Mouse (Mus musculus): ENCODE measurements at regions not wholly inside any gene's neighbourhood (a gene's known extent, or its start where the extent isn't known, plus 50 kb on each side); places are given as distances from the start of the nearest gene placed in this dataset.

GRCm38 (mm10) chr12:96748868-96749615 is 1057.0 kb downstream of the Flrt2 start:
- no peak overlapping the region for H3K4me3 ChIP-seq (ENCODE audit: low read depth, low read length)
- H3K4me1 ChIP-seq (ENCODE audit: control insufficient read depth, insufficient read depth, low read length) = no peaks in the 10 kb centered on the region
- H3K27ac ChIP-seq (replicated peaks; ENCODE audit: low read depth, low read length) = no peak overlapping the region
- H3K9ac ChIP-seq (replicated peaks; ENCODE audit: low read length) = no peak overlapping the region
- no peaks in the 10 kb centered on the region for H3K36me3 ChIP-seq (replicated peaks; ENCODE audit: control insufficient read depth, insufficient read depth, low read depth, low read length)
- ATAC-seq (replicated peaks; ENCODE audit: insufficient number of reproducible peaks, low FRiP score, low TSS enrichment, low read depth) (no peak), DNase-seq (ENCODE audit: low spot score) (no peak)
- no peak overlapping the region for H3K4me2 ChIP-seq (ENCODE audit: low read depth, low read length)
- no peaks in the 10 kb centered on the region for H3K27me3 ChIP-seq (ENCODE audit: control insufficient read depth, insufficient read depth, low read length)
- H3K9me3 ChIP-seq (replicated peaks; ENCODE audit: control insufficient read depth, low read length) = no peaks in the 10 kb centered on the region
- 81% methylated on average over 5 of the region's 5 CpGs for WGBS

DNA sequence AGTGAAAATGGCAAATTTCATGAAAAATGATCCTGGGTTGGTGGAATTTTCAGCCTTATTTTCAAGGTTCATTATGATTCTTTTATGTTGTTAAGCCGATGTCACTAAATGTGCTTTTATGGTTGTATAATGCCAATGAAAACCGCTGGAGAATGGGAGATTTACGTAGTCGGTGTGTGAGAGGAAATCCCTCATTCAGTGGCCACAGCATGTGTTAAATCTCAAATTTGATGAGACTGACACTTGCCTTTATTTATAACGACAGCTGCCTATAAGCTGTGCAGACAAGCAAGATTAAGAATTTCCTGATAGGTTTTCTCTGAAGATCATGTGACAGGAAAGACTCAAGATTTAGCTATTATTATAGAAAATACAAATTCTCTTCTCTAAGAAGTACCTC is 1062.7 kb downstream of the Flrt2 start:
- no peak overlapping the region for H3K4me2 ChIP-seq (ENCODE audit: low read depth, low read length)
- no peaks in the 10 kb centered on the region for H3K4me1 ChIP-seq (ENCODE audit: control insufficient read depth, insufficient read depth, low read length)
- H3K27me3 ChIP-seq (ENCODE audit: control insufficient read depth, insufficient read depth, low read length) = no peaks in the 10 kb centered on the region
- H3K27ac ChIP-seq (replicated peaks; ENCODE audit: low read depth, low read length) = no peak overlapping the region
- no peaks in the 10 kb centered on the region for H3K9me3 ChIP-seq (replicated peaks; ENCODE audit: control insufficient read depth, low read length)
- peak; percentile 35 for DNase-seq (ENCODE audit: low spot score)
- H3K4me3 ChIP-seq (ENCODE audit: low read depth, low read length) = no peak overlapping the region
- no peak for ATAC-seq (replicated peaks; ENCODE audit: insufficient number of reproducible peaks, low FRiP score, low TSS enrichment, low read depth)
- no peak overlapping the region for H3K9ac ChIP-seq (replicated peaks; ENCODE audit: low read length)
- H3K36me3 ChIP-seq (replicated peaks; ENCODE audit: control insufficient read depth, insufficient read depth, low read depth, low read length) = no peaks in the 10 kb centered on the region
- WGBS = 45% methylated on average over 5 of the region's 5 CpGs

GRCm38 (mm10) chr12:96763153-96763552 is 1071.1 kb downstream of the Flrt2 start:
- Histone ChIP-seq H3K9ac (replicated peaks; ENCODE audit: low read length) (no peak overlapping the region), H3K4me2 (ENCODE audit: low read depth, low read length) (no peak overlapping the region), H3K27me3 (ENCODE audit: control insufficient read depth, insufficient read depth, low read length) (no peaks in the 10 kb centered on the region), H3K27ac (replicated peaks; ENCODE audit: low read depth, low read length) (no peak overlapping the region), H3K4me1 (ENCODE audit: control insufficient read depth, insufficient read depth, low read length) (no peaks in the 10 kb centered on the region), H3K9me3 (replicated peaks; ENCODE audit: control insufficient read depth, low read length) (no peaks in the 10 kb centered on the region), H3K4me3 (ENCODE audit: low read depth, low read length) (no peak overlapping the region), H3K36me3 (replicated peaks; ENCODE audit: control insufficient read depth, insufficient read depth, low read depth, low read length) (no peaks in the 10 kb centered on the region)
- DNase-seq (ENCODE audit: low spot score) (peak; percentile 40), ATAC-seq (replicated peaks; ENCODE audit: insufficient number of reproducible peaks, low FRiP score, low TSS enrichment, low read depth) (no peak)
- WGBS = 34% methylated on average over 5 of the region's 5 CpGs

GRCm38 (mm10) chr12:96763621-96764020 is 1071.6 kb downstream of the Flrt2 start:
- Histone ChIP-seq H3K9me3 (replicated peaks; ENCODE audit: control insufficient read depth, low read length) (no peaks in the 10 kb centered on the region), H3K27me3 (ENCODE audit: control insufficient read depth, insufficient read depth, low read length) (no peaks in the 10 kb centered on the region), H3K4me3 (ENCODE audit: low read depth, low read length) (no peak overlapping the region), H3K9ac (replicated peaks; ENCODE audit: low read length) (no peak overlapping the region), H3K4me2 (ENCODE audit: low read depth, low read length) (no peak overlapping the region), H3K4me1 (ENCODE audit: control insufficient read depth, insufficient read depth, low read length) (no peaks in the 10 kb centered on the region), H3K36me3 (replicated peaks; ENCODE audit: control insufficient read depth, insufficient read depth, low read depth, low read length) (no peaks in the 10 kb centered on the region), H3K27ac (replicated peaks; ENCODE audit: low read depth, low read length) (no peak overlapping the region)
- ATAC-seq (replicated peaks; ENCODE audit: insufficient number of reproducible peaks, low FRiP score, low TSS enrichment, low read depth) = no peak
- no peak for DNase-seq (ENCODE audit: low spot score)
- WGBS = 52% methylated on average over 2 of the region's 2 CpGs

DNA sequence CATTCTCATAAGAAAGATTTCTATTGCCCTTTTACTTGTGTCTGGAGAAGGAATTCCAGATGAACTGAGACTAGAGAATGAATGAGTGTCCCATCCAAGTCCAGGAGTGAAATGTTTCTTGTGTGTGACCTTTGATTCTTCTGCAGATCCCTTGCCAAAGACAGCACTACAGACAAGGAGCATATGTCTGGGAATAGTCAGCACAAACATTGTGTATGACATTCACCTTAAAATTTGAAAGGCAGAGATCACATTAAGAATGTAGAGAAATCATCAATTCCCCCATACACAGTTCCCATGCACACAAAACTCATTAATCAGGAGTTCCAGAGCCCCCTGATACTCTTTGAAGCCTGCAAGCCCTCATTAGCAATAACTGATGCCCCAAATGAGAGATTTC is 1072.2 kb downstream of the Flrt2 start:
- Histone ChIP-seq H3K9ac (replicated peaks; ENCODE audit: low read length) (no peak overlapping the region), H3K4me2 (ENCODE audit: low read depth, low read length) (no peak overlapping the region), H3K9me3 (replicated peaks; ENCODE audit: control insufficient read depth, low read length) (no peaks in the 10 kb centered on the region), H3K27ac (replicated peaks; ENCODE audit: low read depth, low read length) (no peak overlapping the region), H3K4me1 (ENCODE audit: control insufficient read depth, insufficient read depth, low read length) (no peaks in the 10 kb centered on the region), H3K4me3 (ENCODE audit: low read depth, low read length) (no peak overlapping the region), H3K27me3 (ENCODE audit: control insufficient read depth, insufficient read depth, low read length) (no peaks in the 10 kb centered on the region), H3K36me3 (replicated peaks; ENCODE audit: control insufficient read depth, insufficient read depth, low read depth, low read length) (no peaks in the 10 kb centered on the region)
- ATAC-seq (replicated peaks; ENCODE audit: insufficient number of reproducible peaks, low FRiP score, low TSS enrichment, low read depth) (no peak), DNase-seq (ENCODE audit: low spot score) (no peak)

GRCm38 (mm10) chr12:96771222-96771621 is 1079.2 kb downstream of the Flrt2 start:
- Histone ChIP-seq H3K36me3 (replicated peaks; ENCODE audit: control insufficient read depth, insufficient read depth, low read depth, low read length) (no peaks in the 10 kb centered on the region), H3K9me3 (replicated peaks; ENCODE audit: control insufficient read depth, low read length) (no peaks in the 10 kb centered on the region), H3K27ac (replicated peaks; ENCODE audit: low read depth, low read length) (no peak overlapping the region), H3K4me3 (ENCODE audit: low read depth, low read length) (no peak overlapping the region), H3K4me1 (ENCODE audit: control insufficient read depth, insufficient read depth, low read length) (no peaks in the 10 kb centered on the region), H3K27me3 (ENCODE audit: control insufficient read depth, insufficient read depth, low read length) (no peaks in the 10 kb centered on the region), H3K4me2 (ENCODE audit: low read depth, low read length) (no peak overlapping the region), H3K9ac (replicated peaks; ENCODE audit: low read length) (no peak overlapping the region)
- WGBS = 78% methylated on average over 3 of the region's 3 CpGs
- DNase-seq (ENCODE audit: low spot score) = no peak
- no peak for ATAC-seq (replicated peaks; ENCODE audit: insufficient number of reproducible peaks, low FRiP score, low TSS enrichment, low read depth)

DNA sequence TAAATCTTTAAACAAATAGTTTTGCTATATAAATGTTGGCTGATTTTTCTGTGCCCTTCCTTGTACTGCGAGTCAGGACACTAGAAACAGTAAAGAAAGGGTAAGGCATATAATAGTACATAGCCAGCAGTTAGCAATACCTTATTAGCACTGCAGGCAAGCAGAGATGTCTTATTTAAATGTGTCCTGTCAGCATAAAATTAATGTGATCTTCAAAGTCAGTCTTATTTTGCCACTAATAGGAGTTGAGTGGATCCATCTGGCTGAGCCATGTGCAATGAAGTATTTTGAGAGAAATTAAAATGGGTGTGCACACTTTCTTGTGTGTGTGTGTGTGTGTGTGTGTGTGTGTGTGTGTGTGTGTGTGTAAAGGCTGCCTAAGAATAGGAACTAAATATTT is 1129.3 kb downstream of the Flrt2 start:
- ATAC-seq (replicated peaks; ENCODE audit: insufficient number of reproducible peaks, low FRiP score, low TSS enrichment, low read depth) (no peak), DNase-seq (ENCODE audit: low spot score) (no peak)
- H3K27ac ChIP-seq (replicated peaks; ENCODE audit: low read depth, low read length) = no peak overlapping the region
- no peak overlapping the region for H3K9ac ChIP-seq (replicated peaks; ENCODE audit: low read length)
- H3K4me1 ChIP-seq (ENCODE audit: control insufficient read depth, insufficient read depth, low read length) = no peaks in the 10 kb centered on the region
- 72% methylated on average over 1 of the region's 1 CpGs for WGBS
- H3K4me2 ChIP-seq (ENCODE audit: low read depth, low read length) = no peak overlapping the region
- H3K27me3 ChIP-seq (ENCODE audit: control insufficient read depth, insufficient read depth, low read length) = no peaks in the 10 kb centered on the region
- H3K4me3 ChIP-seq (ENCODE audit: low read depth, low read length) = no peak overlapping the region
- H3K36me3 ChIP-seq (replicated peaks; ENCODE audit: control insufficient read depth, insufficient read depth, low read depth, low read length) = no peaks in the 10 kb centered on the region
- no peaks in the 10 kb centered on the region for H3K9me3 ChIP-seq (replicated peaks; ENCODE audit: control insufficient read depth, low read length)

GRCm38 (mm10) chr12:96828415-96828814 is 1136.4 kb downstream of the Flrt2 start:
- H3K9me3 ChIP-seq (replicated peaks; ENCODE audit: control insufficient read depth, low read length) = no peaks in the 10 kb centered on the region
- no peak overlapping the region for H3K4me3 ChIP-seq (ENCODE audit: low read depth, low read length)
- no peak overlapping the region for H3K9ac ChIP-seq (replicated peaks; ENCODE audit: low read length)
- WGBS = 90% methylated on average over 1 of the region's 1 CpGs
- no peak overlapping the region for H3K4me2 ChIP-seq (ENCODE audit: low read depth, low read length)
- H3K27ac ChIP-seq (replicated peaks; ENCODE audit: low read depth, low read length) = no peak overlapping the region
- no peaks in the 10 kb centered on the region for H3K4me1 ChIP-seq (ENCODE audit: control insufficient read depth, insufficient read depth, low read length)
- H3K27me3 ChIP-seq (ENCODE audit: control insufficient read depth, insufficient read depth, low read length) = no peaks in the 10 kb centered on the region
- H3K36me3 ChIP-seq (replicated peaks; ENCODE audit: control insufficient read depth, insufficient read depth, low read depth, low read length) = no peaks in the 10 kb centered on the region
- no peak for DNase-seq (ENCODE audit: low spot score)
- no peak for ATAC-seq (replicated peaks; ENCODE audit: insufficient number of reproducible peaks, low FRiP score, low TSS enrichment, low read depth)

Measured in embryonic facial prominence, embryonic 11.5 days (tissue).